Mouse (Mus musculus): Measurements from ENCODE around the gene Fam160b1.

- TF ChIP-seq CTCF (IDR thresholded peaks at IDR 0.05) (no peak), EP300 (IDR thresholded peaks at IDR 0.05) (no peak)
Observed at GRCm38 (mm10) chr19:57354715-57355114, 5.8 kb upstream of the Fam160b1 start.
